Mouse (Mus musculus) megakaryocyte-erythroid progenitor cell, adult 5-6 weeks (primary cell): ENCODE results near the gene Gm525. TPM values are rescaled to one million over a fixed set of nuclear protein-coding genes. Genes with fewer than 3 reads are reported as not detected.
"Not testable (repeated sequence)": the region's sequence is repeated elsewhere in the genome, so short reads cannot be mapped to it uniquely, and the experiment has no call there.

Experiments used
- ATAC-seq: replicated peaks from 2 replicates; pipeline ENCODE4 v1.8.0; 2016; ENCODE audit warnings: mild to moderate bottlenecking, inconsistent platforms; ENCODE audit not compliant: severe bottlenecking, poor library complexity, low FRiP score, low TSS enrichment
- total RNA-seq, 2 experiments: library from RNA; stranded (forward) in 1 of 2; stranded (reverse) in 1 of 2; fragments of 200-1000, 215-1000 nt in 1 of 2; fragments of >200 nt in 1 of 2; fragmentation: Nextera tagmentation in 1 of 2; gene quantifications; 2 replicates each; pipeline ENCODE4 v1.2.3; 2014 to 2017

Gene Gm525
- total RNA-seq, 2 experiments from 2014 or later: not detected

GRCm38 (mm10) chr11:89086208-89086809, 12.7 kb downstream of the Gm525 start:
- ATAC-seq: no peak

- ATAC-seq: peak; percentile 57; the same call in 1 of the 2 replicates
Observed at GRCm38 (mm10) chr11:89088754-89089153, 15.1 kb downstream of the Gm525 start.

- ATAC-seq: not testable (repeated sequence)
Observed at GRCm38 (mm10) chr11:89090359-89090758, 16.7 kb downstream of the Gm525 start.

GRCm38 (mm10) chr11:89092714-89093113, 19.1 kb downstream of the Gm525 start:
- ATAC-seq: no peak

- no peak for ATAC-seq
Observed at GRCm38 (mm10) chr11:89095306-89095705, 21.7 kb downstream of the Gm525 start.

GRCm38 (mm10) chr11:89097292-89097691, 23.7 kb downstream of the Gm525 start:
- ATAC-seq: not testable (repeated sequence)

GRCm38 (mm10) chr11:89098083-89098835, 24.6 kb downstream of the Gm525 start:
- ATAC-seq: no peak

- no peak for ATAC-seq
Observed at GRCm38 (mm10) chr11:89098930-89099329, 25.3 kb downstream of the Gm525 start.

GRCm38 (mm10) chr11:89100403-89100802, 26.8 kb downstream of the Gm525 start:
- ATAC-seq: peak; percentile 97

GRCm38 (mm10) chr11:89100826-89101321, 27.2 kb downstream of the Gm525 start:
- peak; percentile 65 for ATAC-seq

GRCm38 (mm10) chr11:89103166-89103565, 29.5 kb downstream of the Gm525 start:
- no peak for ATAC-seq

- no peak for ATAC-seq
Observed at GRCm38 (mm10) chr11:89105211-89105610, 31.6 kb downstream of the Gm525 start.

GRCm38 (mm10) chr11:89105823-89106222, 32.2 kb downstream of the Gm525 start:
- no peak for ATAC-seq

GRCm38 (mm10) chr11:89107180-89107807, 33.7 kb downstream of the Gm525 start:
- no peak for ATAC-seq

GRCm38 (mm10) chr11:89124411-89124810, 50.8 kb downstream of the Gm525 start:
- ATAC-seq: no peak

- ATAC-seq: no peak
Observed at GRCm38 (mm10) chr11:89130856-89131255, 57.2 kb downstream of the Gm525 start.

GRCm38 (mm10) chr11:89132406-89132805, 58.8 kb downstream of the Gm525 start:
- ATAC-seq: no peak

GRCm38 (mm10) chr11:89134211-89134610, 60.6 kb downstream of the Gm525 start:
- ATAC-seq: no peak

- no peak for ATAC-seq
Observed at GRCm38 (mm10) chr11:89137915-89138314, 64.3 kb downstream of the Gm525 start.
